Mouse (Mus musculus) midbrain, postnatal 0 days (tissue): ENCODE results near the gene Mmd2. TPM values are rescaled to one million over a fixed set of nuclear protein-coding genes. Genes with fewer than 3 reads are reported as not detected.

Experiments
- ATAC-seq: fragments of 200-750 bp; cut with Nextera tagmentation; 2 replicates; pipeline ENCODE4 v1.8.0; 2017; ENCODE audit warnings: moderate number of reproducible peaks, mild to moderate bottlenecking, moderate TSS enrichment, moderate library complexity; ENCODE audit not compliant: low FRiP score
- DNase-seq: peaks from one replicate; pipeline ENCODE4 v3.0.0-alpha.2; 2015; ENCODE audit warnings: low spot score
- H3K27ac ChIP-seq: fragments of 300-500 bp; sonication (generic); 2 replicates; pipeline ENCODE4 v1.5.1; 2014; ENCODE audit warnings: low read depth, mild to moderate bottlenecking, low read length, mixed read lengths
- H3K27me3 ChIP-seq: fragments of 300-500 bp; sonication (generic); 2 replicates; pipeline ENCODE4 v1.6.1; 2014; ENCODE audit warnings: low read length, control low read depth, mixed read lengths; ENCODE audit not compliant: insufficient read depth
- H3K36me3 ChIP-seq: fragments of 300-500 bp; sonication (generic); 2 replicates; pipeline ENCODE4 v1.6.1; 2014; ENCODE audit warnings: low read length, control low read depth, mixed read lengths; ENCODE audit not compliant: insufficient read depth
- H3K4me1 ChIP-seq: fragments of 300-500 bp; sonication (generic); 2 replicates; pipeline ENCODE4 v1.6.1; 2014; ENCODE audit warnings: mild to moderate bottlenecking, control low read depth, antibody characterized with exemption, low read length, mixed read lengths; ENCODE audit not compliant: insufficient read depth
- H3K4me2 ChIP-seq: fragments of 300-500 bp; sonication (generic); 2 replicates; pipeline ENCODE4 v1.6.1; 2014; ENCODE audit warnings: low read depth, mild to moderate bottlenecking, low read length, mixed read lengths; ENCODE audit not compliant: poor library complexity, severe bottlenecking
- H3K4me3 ChIP-seq: fragments of 300-500 bp; sonication (generic); 2 replicates; pipeline ENCODE4 v1.5.1; 2014; ENCODE audit warnings: low read depth, mild to moderate bottlenecking, low read length, moderate library complexity
- H3K9ac ChIP-seq: fragments of 300-500 bp; sonication (generic); replicated peaks from 2 replicates; pipeline ENCODE4 v1.6.1; 2014; ENCODE audit warnings: mild to moderate bottlenecking, low read length, moderate library complexity, mixed read lengths; ENCODE audit not compliant: poor library complexity, severe bottlenecking
- H3K9me3 ChIP-seq: fragments of 300-500 bp; sonication (generic); 2 replicates; pipeline ENCODE4 v1.6.1; 2016; ENCODE audit warnings: low read length, control low read depth
- CTCF ChIP-seq: IDR thresholded peaks from 2 replicates; pipeline ENCODE4 v1.5.1; 2016; ENCODE audit warnings: antibody characterized with exemption, mild to moderate bottlenecking
- WGBS: fragments of 180-500 bp; shearing (Covaris S2); extraction: QIAGEN DNeasy Blood & Tissue Kit; methylation state at CpG from one replicate; pipeline ENCODE4 v1.1.7; 2014; 5-methylcytosine and 5-hydroxymethylcytosine counted together
- polyA plus RNA-seq: library from polyadenylated mRNA; unstranded; fragments of >200 nt; fragmentation: Nextera tagmentation; extraction: Ambion mirVana; gene quantifications from 2 replicates; pipeline ENCODE4 v1.2.1, GENCODE M21; 2015
- total RNA-seq: library from RNA; depleted of rRNA; stranded (reverse); fragments of >200 nt; gene quantifications from 2 replicates; pipeline ENCODE4 v1.2.3, GENCODE M21; 2014

The Mmd2 gene
- total and polyA plus RNA-seq, 2 experiments from 2014 or later, result 120 to 153 TPM

DNA sequence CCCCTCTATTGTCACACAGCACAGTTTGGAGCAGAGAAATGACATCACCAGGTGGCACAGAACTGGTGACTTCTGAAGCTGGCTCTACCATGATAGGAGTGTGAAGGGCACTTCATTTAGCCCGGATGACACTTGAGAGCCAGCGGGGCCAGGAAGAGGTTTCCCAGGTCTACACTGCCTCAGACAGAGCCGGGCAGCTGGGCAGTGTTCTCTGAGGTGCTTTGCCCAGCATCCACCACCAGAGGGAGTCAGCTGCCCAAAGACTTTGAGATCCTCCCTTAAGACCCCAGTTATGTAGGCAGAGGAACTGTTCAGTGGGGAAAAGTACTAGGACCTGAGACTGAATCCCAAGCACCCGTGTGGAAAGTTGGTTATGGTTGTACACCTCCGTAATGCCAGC is 27.1 kb downstream of the Mmd2 start:
- Histone ChIP-seq H3K4me1 (peaks cover 9% of the 10 kb centered on the region; the same call in 1 of the 2 replicates), H3K36me3 (peaks cover 6% of the 10 kb centered on the region), H3K9me3 (no peaks in the 10 kb centered on the region), H3K27me3 (no peaks in the 10 kb centered on the region), H3K4me2 (no peak overlapping the region), H3K4me3 (no peak overlapping the region), H3K27ac (no peak overlapping the region), H3K9ac (no peak overlapping the region)
- 12% methylated on average over 5 of the region's 5 CpGs for WGBS
- DNase-seq (peak; percentile 81), ATAC-seq (peak; percentile 55; the same call in 1 of the 2 replicates)
- TF ChIP-seq CTCF, result peak; percentile 93

DNA sequence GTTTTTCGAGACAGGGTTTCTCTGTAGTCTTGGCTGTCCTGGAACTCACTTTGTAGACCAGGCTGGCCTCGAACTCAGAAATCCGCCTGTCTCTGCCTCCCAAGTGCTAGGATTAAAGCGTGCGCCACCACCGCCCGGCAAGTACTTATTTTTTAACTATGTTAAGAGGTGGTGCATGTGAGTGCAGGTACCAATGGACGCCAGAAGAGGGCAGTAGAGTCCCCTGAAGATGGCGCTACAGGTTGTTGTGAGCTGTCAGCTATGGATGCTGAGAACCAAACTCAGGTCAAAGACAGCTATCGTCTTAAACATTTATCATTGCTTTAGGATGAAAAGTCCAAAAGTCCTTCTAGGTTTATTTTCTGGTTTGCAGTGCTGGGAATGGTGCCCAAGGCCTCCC is 30.4 kb downstream of the Mmd2 start:
- Histone ChIP-seq H3K4me2 (no peak overlapping the region), H3K9me3 (no peaks in the 10 kb centered on the region), H3K27me3 (no peaks in the 10 kb centered on the region), H3K4me3 (no peak overlapping the region), H3K27ac (no peak overlapping the region), H3K4me1 (no peaks in the 10 kb centered on the region), H3K9ac (no peak overlapping the region), H3K36me3 (peaks cover 7% of the 10 kb centered on the region)
- ATAC-seq (no peak), DNase-seq (no peak)
- peak; percentile 44 for TF ChIP-seq CTCF
- 91% methylated on average over 10 of the region's 10 CpGs for WGBS

GRCm38 (mm10) chr5:142576832-142577231 is 31.8 kb downstream of the Mmd2 start:
- TF ChIP-seq CTCF, result no peak
- Histone ChIP-seq H3K4me3 (no peak overlapping the region), H3K27ac (no peak overlapping the region), H3K4me2 (no peak overlapping the region), H3K36me3 (peaks cover 14% of the 10 kb centered on the region), H3K4me1 (no peaks in the 10 kb centered on the region), H3K9ac (no peak overlapping the region), H3K27me3 (no peaks in the 10 kb centered on the region), H3K9me3 (no peaks in the 10 kb centered on the region)
- whole genome bisulfite sequencing, result 78% methylated on average over 7 of the region's 7 CpGs
- no peak for ATAC-seq
- no peak for DNase-seq

DNA sequence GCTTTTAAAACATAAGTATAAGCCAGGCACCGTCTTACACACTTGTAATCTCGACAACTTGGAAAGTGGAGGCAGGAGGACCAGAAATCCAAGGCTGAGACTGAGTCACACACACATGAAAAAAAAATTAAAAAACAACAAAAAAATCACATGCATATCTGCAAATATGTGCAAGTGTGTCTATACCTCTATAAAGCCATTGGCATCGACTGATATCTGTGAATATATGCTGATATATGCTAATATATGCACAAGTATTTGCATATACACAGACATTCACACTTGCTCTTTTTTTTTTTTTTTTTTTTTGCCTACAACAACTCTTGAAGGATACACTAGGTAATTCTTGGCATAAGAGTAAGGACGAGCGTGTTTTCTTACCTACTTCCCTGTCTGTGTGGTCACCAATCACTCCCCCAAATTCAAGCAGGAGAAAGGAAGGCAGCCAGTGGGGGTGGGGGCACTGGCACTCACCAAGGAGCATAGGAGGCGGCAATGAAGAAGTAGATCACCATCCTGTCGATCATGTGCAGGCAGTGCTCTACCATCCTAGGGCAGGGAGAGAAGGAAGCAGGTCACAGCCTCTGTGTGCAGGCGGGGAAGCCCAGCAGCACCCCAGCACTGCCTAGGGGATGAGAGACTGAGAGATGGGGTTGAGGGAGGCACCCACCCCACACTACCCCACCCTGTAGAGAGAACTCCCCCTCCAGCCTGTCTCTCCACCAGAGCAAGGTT is 34.1 kb downstream of the Mmd2 start:
- Histone ChIP-seq H3K4me1 (no peaks in the 10 kb centered on the region), H3K9me3 (no peaks in the 10 kb centered on the region), H3K27me3 (no peaks in the 10 kb centered on the region), H3K36me3 (peaks cover 14% of the 10 kb centered on the region), H3K4me3 (no peak overlapping the region), H3K4me2 (no peak overlapping the region), H3K9ac (no peak overlapping the region; the same call in 1 of the 2 replicates), H3K27ac (no peak overlapping the region)
- ATAC-seq (no peak), DNase-seq (no peak)
- WGBS, result 75% methylated on average over 8 of the region's 8 CpGs
- TF ChIP-seq CTCF, result no peak

DNA sequence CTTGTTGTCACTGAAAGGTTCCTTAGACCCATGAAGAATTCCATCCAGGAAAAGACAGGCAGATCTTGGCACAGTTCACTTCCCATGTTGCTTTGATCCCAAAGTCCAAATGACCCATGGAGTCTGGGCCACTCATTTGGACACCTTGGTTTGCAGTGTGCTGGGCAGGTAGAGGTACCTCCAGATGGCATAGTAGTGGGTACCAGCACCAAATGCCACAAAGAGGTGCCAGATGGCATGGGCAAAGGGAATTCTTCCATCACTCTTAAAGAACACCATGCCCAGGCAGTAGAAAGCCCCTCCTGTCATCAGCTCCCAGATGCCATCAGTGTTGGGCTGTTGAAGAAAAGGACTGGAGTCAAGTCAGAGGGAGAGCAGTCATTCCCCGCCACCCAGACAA is 44.0 kb downstream of the Mmd2 start:
- H3K27me3 ChIP-seq, result no peaks in the 10 kb centered on the region
- no peaks in the 10 kb centered on the region for H3K9me3 ChIP-seq
- 100% methylated on average over 1 of the region's 1 CpGs for WGBS
- peaks cover 11% of the 10 kb centered on the region for H3K36me3 ChIP-seq
- no peak overlapping the region for H3K9ac ChIP-seq
- no peaks in the 10 kb centered on the region for H3K4me1 ChIP-seq
- no peak overlapping the region for H3K27ac ChIP-seq
- no peak for ATAC-seq
- no peak for DNase-seq
- H3K4me2 ChIP-seq, result no peak overlapping the region
- no peak for TF ChIP-seq CTCF
- H3K4me3 ChIP-seq, result no peak overlapping the region

DNA sequence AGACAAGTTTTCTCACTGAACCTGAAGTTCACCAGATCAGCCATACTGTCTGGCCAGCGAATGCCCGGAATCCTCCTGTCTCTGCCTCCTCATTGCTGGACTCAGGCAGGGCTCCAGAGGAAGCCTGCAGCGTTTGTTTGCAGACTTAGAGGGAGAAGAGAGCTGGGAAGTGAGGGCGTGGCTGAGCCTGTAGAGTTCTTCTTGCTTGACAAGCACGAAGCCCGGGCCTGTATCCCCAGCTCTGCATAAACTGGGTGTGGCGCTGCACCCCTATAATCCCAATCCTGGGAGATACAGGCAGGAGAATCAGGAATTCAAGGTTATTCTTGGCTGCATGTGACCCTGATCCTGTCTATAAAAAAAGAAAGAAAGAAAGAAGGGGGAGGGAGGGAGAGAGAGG is 48.3 kb downstream of the Mmd2 start:
- H3K27me3 ChIP-seq, result no peaks in the 10 kb centered on the region
- no peak overlapping the region for H3K4me3 ChIP-seq
- 51% methylated on average over 7 of the region's 7 CpGs for WGBS
- H3K4me2 ChIP-seq, result no peak overlapping the region
- H3K4me1 ChIP-seq, result no peaks in the 10 kb centered on the region
- H3K9me3 ChIP-seq, result no peaks in the 10 kb centered on the region
- peaks cover 5% of the 10 kb centered on the region; the same call in 1 of the 2 replicates for H3K36me3 ChIP-seq
- TF ChIP-seq CTCF, result no peak
- DNase-seq (no peak), ATAC-seq (no peak)
- no peak overlapping the region for H3K9ac ChIP-seq
- no peak overlapping the region for H3K27ac ChIP-seq
